ENCODE assay signal across 12 mouse cellular contexts in genomic region chr10:85378972-85379371, GRCm38 (mm10). TPM values are rescaled to one million over a fixed set of nuclear protein-coding genes. Genes with fewer than 3 reads are reported as not detected.
A peak's percentile ranks its signal among the peaks of the same experiment; 100 is the strongest.
DNase-seq lines count a peak whose midpoint lies in the region; ATAC-seq and TF ChIP-seq lines count a peak whose summit lies in the region.
"Had no signal": no experiment of that assay in that cellular context is flagged by ENCODE, and none has a peak within 500 bp of the region (broad histone marks: within the 10 kb centered on the region; RNA-seq: fewer than 3 reads in every experiment).

No protein-coding gene starts in this region.

- 0 out of 2 replicates have a peak overlapping the region, but pooled peaks have one; percentile 28 for H3K4me3 ChIP-seq in embryonic facial prominence, embryonic 10.5 days
- no peak overlapping the region for H3K4me3 ChIP-seq in kidney, adult 2 months (ENCODE audit: insufficient read depth, low read depth, low read length)
- H3K4me3 ChIP-seq in liver, embryonic 11.5 days (ENCODE audit: low read depth, low read length) = no peak overlapping the region
- no peak overlapping the region for H3K4me3 ChIP-seq in midbrain, embryonic 14.5 days (replicated peaks; ENCODE audit: low read depth, low read length)
- H3K4me3 ChIP-seq: hindbrain, embryonic 13.5 days; liver, embryonic 13.5 days had no signal

- peak; percentile 48 for DNase-seq in retina, postnatal 1 day
- DNase-seq in retina, embryonic 14.5 days (ENCODE audit: low spot score) = no peak
- DNase-seq in embryonic facial prominence, embryonic 10.5 days (ENCODE audit: low spot score) = peak; percentile 34
- DNase-seq in kidney, adult 2 months = peak; percentile 69
- no peak for DNase-seq in liver, embryonic 11.5 days (ENCODE audit: low spot score)
- DNase-seq in midbrain, embryonic 14.5 days = no peak
- DNase-seq: forebrain, postnatal 0 days; liver, embryonic 13.5 days had no signal

- peak overlapping the region; percentile 18; the same call in 1 of the 2 replicates for H3K4me2 ChIP-seq in liver, embryonic 11.5 days
- H3K4me2 ChIP-seq in midbrain, embryonic 14.5 days (ENCODE audit: low read length) = no peak overlapping the region
- H3K4me2 ChIP-seq: hindbrain, embryonic 13.5 days; liver, embryonic 13.5 days had no signal

- no peak for TF ChIP-seq POLR2A in kidney, adult 2 months (IDR thresholded peaks at IDR 0.05; ENCODE audit: low read depth, low read length)

- no peak for TF ChIP-seq CTCF in kidney, adult 2 months (conservative IDR thresholded peaks at IDR 0.05; ENCODE audit: insufficient read depth, insufficient read length, low read depth, low read length)

- WGBS in embryonic facial prominence, embryonic 10.5 days = 14% methylated on average over 8 of the region's 8 CpGs
- 18% methylated on average over 8 of the region's 8 CpGs for WGBS in kidney, adult 2 months
- 19% methylated on average over 8 of the region's 8 CpGs for WGBS in liver, embryonic 11.5 days
- 27% methylated on average over 8 of the region's 8 CpGs for WGBS in midbrain, embryonic 14.5 days

- H3K27me3 ChIP-seq in embryonic facial prominence, embryonic 10.5 days (replicated peaks; ENCODE audit: low read depth, poor library complexity, severe bottlenecking) = peaks cover 3% of the 10 kb centered on the region
- H3K27me3 ChIP-seq in kidney, adult 2 months (replicated peaks; ENCODE audit: control insufficient read depth, insufficient read depth, low read length) = no peaks in the 10 kb centered on the region
- no peaks in the 10 kb centered on the region for H3K27me3 ChIP-seq in liver, embryonic 11.5 days (replicated peaks; ENCODE audit: control insufficient read depth, insufficient read depth, low read length)
- no peaks in the 10 kb centered on the region for H3K27me3 ChIP-seq in midbrain, embryonic 14.5 days (ENCODE audit: control insufficient read depth, insufficient read depth, low read length)
- H3K27me3 ChIP-seq: liver, embryonic 13.5 days had no signal

- no peak overlapping the region for H3K9ac ChIP-seq in liver, embryonic 11.5 days (ENCODE audit: low read depth, low read length)
- no peak overlapping the region for H3K9ac ChIP-seq in midbrain, embryonic 14.5 days (replicated peaks; ENCODE audit: low read length)
- H3K9ac ChIP-seq: forebrain, postnatal 0 days; hindbrain, embryonic 13.5 days; liver, embryonic 13.5 days had no signal

- no peaks in the 10 kb centered on the region for H3K9me3 ChIP-seq in embryonic facial prominence, embryonic 10.5 days
- no peaks in the 10 kb centered on the region for H3K9me3 ChIP-seq in liver, embryonic 11.5 days (ENCODE audit: control insufficient read depth, low read length)
- no peaks in the 10 kb centered on the region for H3K9me3 ChIP-seq in midbrain, embryonic 14.5 days (ENCODE audit: control insufficient read depth, low read length)
- H3K9me3 ChIP-seq: hindbrain, embryonic 13.5 days; liver, embryonic 13.5 days had no signal

- H3K27ac ChIP-seq in embryonic facial prominence, embryonic 10.5 days (replicated peaks) = no peak overlapping the region
- no peak overlapping the region for H3K27ac ChIP-seq in kidney, adult 2 months (ENCODE audit: insufficient read depth, low read depth, low read length)
- no peak overlapping the region for H3K27ac ChIP-seq in liver, embryonic 11.5 days (ENCODE audit: low read depth, low read length)
- H3K27ac ChIP-seq in midbrain, embryonic 14.5 days (replicated peaks; ENCODE audit: low read depth, low read length) = no peak overlapping the region
- H3K27ac ChIP-seq: hindbrain, embryonic 13.5 days; liver, embryonic 13.5 days; macrophage had no signal

- no peak for ATAC-seq in liver, embryonic 11.5 days (replicated peaks; ENCODE audit: low FRiP score)
- no peak for ATAC-seq in erythroid progenitor cell, adult 5-6 weeks (replicated peaks; ENCODE audit: low FRiP score, poor library complexity, severe bottlenecking)
- ATAC-seq in midbrain, embryonic 14.5 days (ENCODE audit: low FRiP score, low TSS enrichment) = no peak
- ATAC-seq: activated CD4-positive, CD25-positive, alpha-beta regulatory T cell, adult 4 months; forebrain, postnatal 0 days had no signal

- H3K36me3 ChIP-seq in embryonic facial prominence, embryonic 10.5 days (replicated peaks) = no peaks in the 10 kb centered on the region
- H3K36me3 ChIP-seq in kidney, adult 2 months (ENCODE audit: control insufficient read depth, insufficient read depth, low read length) = no peaks in the 10 kb centered on the region
- H3K36me3 ChIP-seq in liver, embryonic 11.5 days (ENCODE audit: control insufficient read depth, insufficient read depth, low read length) = no peaks in the 10 kb centered on the region
- H3K36me3 ChIP-seq in midbrain, embryonic 14.5 days (ENCODE audit: control insufficient read depth, insufficient read depth, low read length) = no peaks in the 10 kb centered on the region
- H3K36me3 ChIP-seq: hindbrain, embryonic 13.5 days; liver, embryonic 13.5 days had no signal

- H3K4me1 ChIP-seq in embryonic facial prominence, embryonic 10.5 days = peaks cover 7% of the 10 kb centered on the region
- H3K4me1 ChIP-seq in kidney, adult 2 months (ENCODE audit: control insufficient read depth, insufficient read depth, low read length) = no peaks in the 10 kb centered on the region
- no peaks in the 10 kb centered on the region for H3K4me1 ChIP-seq in liver, embryonic 11.5 days (replicated peaks; ENCODE audit: control insufficient read depth, insufficient read depth, low read length)
- no peaks in the 10 kb centered on the region for H3K4me1 ChIP-seq in midbrain, embryonic 14.5 days (ENCODE audit: control insufficient read depth, insufficient read depth, low read length)
- H3K4me1 ChIP-seq: hindbrain, embryonic 13.5 days; liver, embryonic 13.5 days had no signal

RNA-seq across cellular contexts. Expression of gene Btbd11, which starts 7.6 kb away (rescaled TPM):
- polyA plus RNA-seq in embryonic facial prominence, embryonic 10.5 days (2016; fragmentation: Nextera tagmentation; extraction: Ambion mirVana) = 5.0 and 5.5 TPM in 2 replicates
- 3.9 and 4.1 TPM in 2 replicates for polyA plus RNA-seq in kidney, adult 2 months (2012; rRNA removed)
- 0.51 and 0.88 TPM in 2 replicates for polyA plus RNA-seq in liver, embryonic 11.5 days (2014; fragmentation: Nextera tagmentation; extraction: Ambion mirVana)
- total RNA-seq in erythroid progenitor cell, adult 5-6 weeks (2015; ENCODE audit: low replicate concordance) = 1.1 and 1.3 TPM in 2 replicates
- total RNA-seq in erythroid progenitor cell, adult 5-6 weeks (2017; ENCODE audit: low replicate concordance) = 1.1 TPM in 1 of 2 replicates, not detected in the other
- polyA plus RNA-seq in midbrain, embryonic 14.5 days (2014; fragmentation: Nextera tagmentation; extraction: Ambion mirVana) = 16.1 and 19.4 TPM in 2 replicates

Comparison
In these comparisons a context has a peak if more than half of its experiments do, and no peak if none do; other contexts are left out.
1. DNase-seq: peak in retina, postnatal 1 day (single experiment), embryonic facial prominence, embryonic 10.5 days (single experiment) and kidney, adult 2 months (single experiment); none in retina, embryonic 14.5 days (single experiment), liver, embryonic 11.5 days (single experiment) and midbrain, embryonic 14.5 days (single experiment).